Mouse (Mus musculus) midbrain, embryonic 15.5 days (tissue): ENCODE data around the gene Ahdc1. TPM values are rescaled to one million over a fixed set of nuclear protein-coding genes. Genes with fewer than 3 reads are reported as not detected.

Source experiments
- ATAC-seq: fragments of 200-750 bp; cut with Nextera tagmentation; replicated peaks from 2 replicates; pipeline ENCODE4 v1.8.0; 2017; ENCODE audit warnings: moderate TSS enrichment
- H3K27ac ChIP-seq: fragments of 300-500 bp; sonication (generic); 2 replicates; pipeline ENCODE4 v1.5.1; 2015; ENCODE audit warnings: mild to moderate bottlenecking, inconsistent platforms
- H3K27me3 ChIP-seq: fragments of 300-500 bp; sonication (generic); replicated peaks from 2 replicates; pipeline ENCODE4 v1.6.1; 2015; ENCODE audit warnings: inconsistent platforms
- H3K36me3 ChIP-seq: fragments of 300-500 bp; sonication (generic); replicated peaks from 2 replicates; pipeline ENCODE4 v1.6.1; 2015; ENCODE audit warnings: inconsistent platforms
- H3K4me1 ChIP-seq: fragments of 300-500 bp; sonication (generic); 2 replicates; pipeline ENCODE4 v1.6.1; 2015; ENCODE audit warnings: inconsistent platforms
- H3K4me2 ChIP-seq: fragments of 300-500 bp; sonication (generic); 2 replicates; pipeline ENCODE4 v1.6.1; 2015; ENCODE audit warnings: inconsistent platforms, mild to moderate bottlenecking, moderate library complexity
- H3K4me3 ChIP-seq: fragments of 300-500 bp; sonication (generic); 2 replicates; pipeline ENCODE4 v1.5.1; 2015; ENCODE audit warnings: mild to moderate bottlenecking, inconsistent platforms
- H3K9ac ChIP-seq: fragments of 300-500 bp; sonication (generic); 2 replicates; pipeline ENCODE4 v1.6.1; 2015; ENCODE audit warnings: mild to moderate bottlenecking, inconsistent platforms
- H3K9me3 ChIP-seq: fragments of 300-500 bp; sonication (generic); 2 replicates; pipeline ENCODE4 v1.6.1; 2016; ENCODE audit warnings: inconsistent platforms
- WGBS: fragments of 180-500 bp; shearing (Covaris S2); methylation state at CpG from one replicate; pipeline ENCODE4 v1.1.7; 2015; ENCODE audit warnings: mixed read lengths; 5-methylcytosine and 5-hydroxymethylcytosine counted together
- polyA plus RNA-seq: library from polyadenylated mRNA; unstranded; fragments of >200 nt; fragmentation: Nextera tagmentation; extraction: Ambion mirVana; gene quantifications from 2 replicates; pipeline ENCODE4 v1.2.1, GENCODE M21; 2015

The Ahdc1 gene
- polyA plus RNA-seq, 1 experiment from 2014 or later, result 14.4 TPM

DNA sequence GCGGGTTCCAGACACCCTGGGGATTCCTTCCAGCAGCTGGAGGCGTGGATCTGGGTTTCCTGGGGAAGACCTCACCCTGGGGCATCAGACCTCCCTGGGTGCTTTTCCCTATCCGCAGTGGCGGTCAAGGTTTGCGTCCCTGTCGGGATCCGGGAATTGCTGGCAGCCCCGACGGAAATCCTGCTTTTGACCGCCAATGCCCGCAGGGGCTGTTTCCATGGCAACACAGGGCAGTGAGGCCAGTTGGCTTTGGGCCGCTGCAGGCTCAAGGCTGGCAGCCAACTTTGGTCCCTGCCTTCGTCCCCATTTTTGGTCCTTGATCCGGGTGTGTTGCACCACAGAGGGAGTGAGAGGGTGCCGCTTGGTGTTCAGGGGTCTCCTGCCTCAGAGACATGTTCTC lies 36.2 kb upstream of the Ahdc1 start:
- Histone ChIP-seq H3K36me3 (no peaks in the 10 kb centered on the region), H3K4me3 (0 out of 2 replicates have a peak overlapping the region, but pooled peaks have one; percentile 6), H3K9me3 (no peaks in the 10 kb centered on the region), H3K27ac (0 out of 2 replicates have a peak overlapping the region, but pooled peaks have one; percentile 9), H3K4me1 (peaks cover 29% of the 10 kb centered on the region), H3K4me2 (peak overlapping the region; percentile 29), H3K9ac (no peak overlapping the region), H3K27me3 (peaks cover 9% of the 10 kb centered on the region; the same call in 1 of the 2 replicates)
- under 1% methylated on average over 15 of the region's 15 CpGs for WGBS
- ATAC-seq, result no peak

- H3K9ac ChIP-seq, result no peak overlapping the region
- peaks cover 29% of the 10 kb centered on the region for H3K4me1 ChIP-seq
- 29% methylated on average over 3 of the region's 3 CpGs for WGBS
- no peak overlapping the region for H3K4me2 ChIP-seq
- no peaks in the 10 kb centered on the region for H3K36me3 ChIP-seq
- no peak overlapping the region for H3K4me3 ChIP-seq
- ATAC-seq, result no peak
- H3K27ac ChIP-seq, result no peak overlapping the region
- no peaks in the 10 kb centered on the region for H3K9me3 ChIP-seq
- peaks cover 9% of the 10 kb centered on the region; the same call in 1 of the 2 replicates for H3K27me3 ChIP-seq
Measured at GRCm38 (mm10) chr4:132975791-132976190, 35.3 kb upstream of the Ahdc1 start.

DNA sequence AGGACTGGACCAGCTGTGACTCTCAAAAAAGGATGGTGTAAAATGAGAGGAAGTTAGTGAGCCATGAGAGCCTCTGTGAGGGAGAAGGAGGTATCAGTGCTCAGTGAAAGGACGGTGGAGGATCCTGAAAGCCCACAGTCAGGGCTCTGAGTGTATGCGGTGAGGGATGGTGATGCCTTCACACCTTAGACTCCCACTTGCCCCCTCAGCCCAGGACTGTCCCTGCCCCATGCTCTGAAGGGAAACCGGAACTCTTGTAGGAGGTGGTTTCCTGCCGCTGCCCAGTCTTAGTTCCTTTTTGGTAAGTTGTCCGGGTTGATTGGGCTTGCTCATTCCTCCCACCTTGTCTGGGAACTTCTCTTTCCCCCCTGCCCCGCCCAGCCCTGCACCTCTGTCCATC lies 34.3 kb upstream of the Ahdc1 start:
- H3K9ac ChIP-seq, result no peak overlapping the region
- H3K9me3 ChIP-seq, result no peaks in the 10 kb centered on the region
- no peak overlapping the region for H3K27ac ChIP-seq
- no peaks in the 10 kb centered on the region for H3K36me3 ChIP-seq
- H3K4me2 ChIP-seq, result no peak overlapping the region
- H3K27me3 ChIP-seq, result peaks cover 9% of the 10 kb centered on the region; the same call in 1 of the 2 replicates
- H3K4me3 ChIP-seq, result no peak overlapping the region
- peaks cover 29% of the 10 kb centered on the region for H3K4me1 ChIP-seq
- 85% methylated on average over 6 of the region's 6 CpGs for WGBS
- ATAC-seq, result no peak

DNA sequence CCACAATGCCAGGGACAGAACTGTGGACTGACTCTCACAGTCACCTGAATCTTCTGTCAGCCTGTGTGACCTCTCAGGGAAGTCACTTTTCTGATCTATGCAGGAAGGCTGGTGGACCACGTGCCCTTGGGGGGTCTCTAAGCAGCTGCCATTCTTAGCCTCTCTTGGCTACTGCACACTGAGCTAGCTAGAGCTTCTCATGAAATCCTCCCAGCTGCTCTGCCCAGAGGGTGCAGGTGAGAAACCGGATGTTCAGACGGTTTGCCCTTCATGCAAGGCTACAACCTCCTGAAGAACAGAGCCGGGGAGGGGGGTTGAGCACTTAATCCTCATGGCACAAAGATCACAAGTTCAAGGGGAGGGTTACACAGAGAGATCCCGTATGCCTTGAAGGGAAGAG lies 33.5 kb upstream of the Ahdc1 start:
- Histone ChIP-seq H3K4me1 (peaks cover 29% of the 10 kb centered on the region), H3K4me3 (no peak overlapping the region), H3K9ac (no peak overlapping the region), H3K27ac (no peak overlapping the region), H3K36me3 (no peaks in the 10 kb centered on the region), H3K4me2 (no peak overlapping the region), H3K9me3 (no peaks in the 10 kb centered on the region), H3K27me3 (peaks cover 9% of the 10 kb centered on the region; the same call in 1 of the 2 replicates)
- ATAC-seq, result no peak
- 46% methylated on average over 5 of the region's 5 CpGs for WGBS

- WGBS, result 70% methylated on average over 2 of the region's 2 CpGs
- H3K36me3 ChIP-seq, result no peaks in the 10 kb centered on the region
- no peak overlapping the region for H3K9ac ChIP-seq
- H3K27ac ChIP-seq, result no peak overlapping the region
- H3K9me3 ChIP-seq, result no peaks in the 10 kb centered on the region
- ATAC-seq, result no peak
- peaks cover 1% of the 10 kb centered on the region; the same call in 1 of the 2 replicates for H3K27me3 ChIP-seq
- no peak overlapping the region for H3K4me2 ChIP-seq
- peaks cover 24% of the 10 kb centered on the region for H3K4me1 ChIP-seq
- no peak overlapping the region for H3K4me3 ChIP-seq
Measured at GRCm38 (mm10) chr4:132979186-132979585, 31.9 kb upstream of the Ahdc1 start.

DNA sequence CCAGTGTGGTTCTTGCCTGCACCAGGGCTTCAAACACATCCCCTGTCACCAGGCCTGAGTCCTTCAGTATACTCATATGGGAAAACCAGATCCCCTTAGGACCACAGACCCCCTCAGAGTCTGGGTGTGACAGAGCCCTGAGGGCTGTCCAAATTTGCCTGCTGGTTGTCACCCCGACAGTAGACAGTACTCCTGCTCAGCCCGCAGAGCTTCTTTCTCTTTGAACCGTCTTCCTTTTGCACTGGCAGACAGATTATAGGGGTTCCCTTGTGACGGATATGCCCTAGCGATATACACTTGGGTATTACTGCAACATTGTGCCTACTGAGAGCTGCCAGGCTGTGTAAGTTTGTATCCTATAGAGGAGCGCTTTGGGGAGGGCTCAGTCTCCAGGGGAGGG lies 29.4 kb upstream of the Ahdc1 start:
- peaks cover 8% of the 10 kb centered on the region for H3K4me1 ChIP-seq
- 76% methylated on average over 6 of the region's 6 CpGs for WGBS
- H3K4me2 ChIP-seq, result no peak overlapping the region
- H3K36me3 ChIP-seq, result no peaks in the 10 kb centered on the region
- H3K27me3 ChIP-seq, result no peaks in the 10 kb centered on the region
- H3K9me3 ChIP-seq, result no peaks in the 10 kb centered on the region
- ATAC-seq, result no peak
- no peak overlapping the region for H3K9ac ChIP-seq
- no peak overlapping the region for H3K27ac ChIP-seq
- no peak overlapping the region for H3K4me3 ChIP-seq

GRCm38 (mm10) chr4:132982999-132983398 lies 28.1 kb upstream of the Ahdc1 start:
- ATAC-seq, result no peak
- 80% methylated on average over 6 of the region's 6 CpGs for WGBS
- H3K27ac ChIP-seq, result no peak overlapping the region

GRCm38 (mm10) chr4:132983664-132984512 lies 27.2 kb upstream of the Ahdc1 start:
- 39% methylated on average over 7 of the region's 7 CpGs for WGBS
- Histone ChIP-seq H3K4me2 (no peak overlapping the region), H3K4me1 (peaks cover 8% of the 10 kb centered on the region), H3K27me3 (no peaks in the 10 kb centered on the region), H3K9me3 (no peaks in the 10 kb centered on the region), H3K9ac (no peak overlapping the region), H3K4me3 (no peak overlapping the region), H3K36me3 (no peaks in the 10 kb centered on the region), H3K27ac (peak overlapping the region; percentile 83)
- peak; percentile 87 for ATAC-seq

More at GRCm38 (mm10) chr4:132982999-132983398, 28.1 kb upstream of the Ahdc1 start:
- Histone ChIP-seq H3K4me3 (no peak overlapping the region), H3K9ac (no peak overlapping the region), H3K36me3 (no peaks in the 10 kb centered on the region), H3K9me3 (no peaks in the 10 kb centered on the region), H3K4me1 (peaks cover 8% of the 10 kb centered on the region), H3K27me3 (no peaks in the 10 kb centered on the region), H3K4me2 (no peak overlapping the region)

DNA sequence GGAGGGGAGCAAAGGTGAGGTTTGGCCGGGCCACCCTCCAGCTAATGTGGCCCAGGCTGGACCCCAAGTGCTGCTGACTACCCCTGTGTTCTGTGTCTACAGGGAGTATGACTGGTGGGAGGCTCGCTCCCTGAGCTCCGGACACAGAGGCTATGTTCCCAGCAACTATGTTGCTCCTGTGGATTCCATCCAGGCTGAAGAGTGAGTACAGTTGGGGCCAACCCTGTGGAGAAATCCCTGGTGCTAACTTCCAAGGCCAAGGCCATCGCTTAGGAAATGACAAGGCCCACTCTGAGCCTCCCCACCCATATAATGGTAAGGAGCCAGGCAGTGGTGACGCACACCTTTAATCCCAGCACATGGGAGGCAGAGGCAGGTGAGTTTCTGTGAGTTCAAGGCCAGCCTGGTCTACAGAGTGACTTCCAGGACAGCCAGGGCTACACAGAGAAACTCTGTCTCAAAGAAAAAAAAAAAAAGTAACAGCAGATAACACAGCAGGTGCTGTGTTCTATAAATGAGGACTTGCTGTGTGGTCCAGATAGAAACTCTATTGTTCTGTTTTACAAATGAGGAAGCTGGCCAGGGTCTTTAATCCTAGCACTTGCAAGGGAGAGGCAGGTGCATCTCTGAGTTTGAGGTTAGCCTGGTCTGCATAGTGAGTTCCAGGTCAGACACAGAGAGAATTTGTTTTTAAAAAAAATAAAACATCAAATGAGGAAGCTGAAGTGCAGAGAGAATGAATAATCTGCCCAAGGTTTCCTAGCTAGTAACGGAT lies 22.3 kb upstream of the Ahdc1 start:
- ATAC-seq, result no peak
- peaks cover 6% of the 10 kb centered on the region for H3K4me1 ChIP-seq
- no peaks in the 10 kb centered on the region for H3K27me3 ChIP-seq
- H3K36me3 ChIP-seq, result no peaks in the 10 kb centered on the region
- H3K9ac ChIP-seq, result no peak overlapping the region
- H3K9me3 ChIP-seq, result no peaks in the 10 kb centered on the region
- H3K4me2 ChIP-seq, result no peak overlapping the region
- 89% methylated on average over 6 of the region's 6 CpGs for WGBS
- no peak overlapping the region for H3K27ac ChIP-seq
- no peak overlapping the region for H3K4me3 ChIP-seq

GRCm38 (mm10) chr4:132993553-132993952 lies 17.5 kb upstream of the Ahdc1 start:
- Histone ChIP-seq H3K36me3 (no peaks in the 10 kb centered on the region), H3K9ac (no peak overlapping the region), H3K4me2 (no peak overlapping the region), H3K9me3 (no peaks in the 10 kb centered on the region), H3K4me1 (no peaks in the 10 kb centered on the region), H3K27ac (no peak overlapping the region), H3K4me3 (no peak overlapping the region), H3K27me3 (no peaks in the 10 kb centered on the region)
- no peak for ATAC-seq
- 70% methylated on average over 4 of the region's 4 CpGs for WGBS

- Histone ChIP-seq H3K9ac (no peak overlapping the region), H3K27ac (no peak overlapping the region), H3K27me3 (no peaks in the 10 kb centered on the region), H3K4me1 (peaks cover under 1% of the 10 kb centered on the region; the same call in 1 of the 2 replicates), H3K4me3 (no peak overlapping the region), H3K36me3 (no peaks in the 10 kb centered on the region), H3K4me2 (no peak overlapping the region), H3K9me3 (no peaks in the 10 kb centered on the region)
- no peak for ATAC-seq
- WGBS, result 50% methylated on average over 14 of the region's 14 CpGs
Measured at GRCm38 (mm10) chr4:132997469-132998237, 13.4 kb upstream of the Ahdc1 start.

DNA sequence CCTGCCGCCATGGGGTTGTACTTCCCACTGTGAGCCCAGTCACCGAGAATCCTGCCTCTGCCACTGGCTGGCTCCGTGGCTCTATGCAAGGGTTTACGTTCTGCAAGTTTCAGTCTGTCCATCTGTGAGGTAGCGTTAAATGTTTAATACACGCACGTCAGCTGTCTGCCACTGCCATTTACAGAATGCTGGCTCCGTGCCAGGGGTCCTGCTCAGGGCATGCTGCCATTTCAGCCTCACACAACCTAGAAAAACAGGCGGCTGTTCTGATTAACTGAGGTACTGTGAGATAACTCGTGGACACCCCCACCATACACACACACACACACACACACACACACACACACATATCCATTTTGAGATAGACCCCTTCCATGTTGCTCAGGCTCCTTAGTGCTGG lies 8.2 kb upstream of the Ahdc1 start:
- no peak overlapping the region for H3K4me3 ChIP-seq
- no peaks in the 10 kb centered on the region for H3K9me3 ChIP-seq
- H3K27me3 ChIP-seq, result no peaks in the 10 kb centered on the region
- no peak overlapping the region for H3K9ac ChIP-seq
- 25% methylated on average over 10 of the region's 10 CpGs for WGBS
- ATAC-seq, result no peak
- H3K4me1 ChIP-seq, result peaks cover 14% of the 10 kb centered on the region
- H3K36me3 ChIP-seq, result no peaks in the 10 kb centered on the region
- H3K27ac ChIP-seq, result peak overlapping the region; percentile 52; the same call in 1 of the 2 replicates
- H3K4me2 ChIP-seq, result no peak overlapping the region
